Mouse (Mus musculus): ENCODE results near the gene Carmil2. TPM values are rescaled to one million over a fixed set of nuclear protein-coding genes. Genes with fewer than 3 reads are reported as not detected.
A peak's percentile ranks its signal among the peaks of the same experiment; 100 is the strongest.

Gene Carmil2
- polyA plus RNA-seq, 1 experiment from 2014 or later, result 1.1 TPM

DNA sequence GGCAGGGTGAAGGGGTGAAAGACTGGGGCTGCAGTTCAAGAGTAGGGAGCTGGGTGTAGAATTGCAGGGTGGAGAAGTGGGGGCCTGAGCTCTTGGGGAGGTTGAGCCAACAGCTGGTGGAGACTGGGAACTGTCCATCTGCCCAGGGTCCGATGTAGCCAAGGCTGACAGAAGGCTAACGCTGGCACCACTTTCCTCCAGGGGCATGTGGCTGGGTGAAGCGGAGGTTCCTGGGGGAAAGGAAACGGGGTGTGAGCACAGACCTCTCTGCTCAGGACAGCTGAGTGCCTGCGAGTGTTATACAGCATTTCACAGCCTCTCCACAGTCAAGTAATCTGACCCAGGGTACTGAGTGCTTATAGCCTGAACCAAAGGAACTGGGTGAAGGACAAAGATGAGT lies 12.7 kb downstream of the Carmil2 start:
- Histone ChIP-seq H3K4me2 (replicated peaks) (no peak overlapping the region), H3K27me3 (replicated peaks) (0 out of 2 replicates have a peak, but pooled peaks cover 4% of the 10 kb centered on the region), H3K36me3 (peaks cover 9% of the 10 kb centered on the region; the same call in 1 of the 2 replicates), H3K4me1 (replicated peaks) (peaks cover 23% of the 10 kb centered on the region), H3K4me3 (replicated peaks) (no peak overlapping the region), H3K9ac (no peak overlapping the region), H3K9me3 (no peaks in the 10 kb centered on the region), H3K27ac (no peak overlapping the region)
- WGBS, result 98% methylated on average over 5 of the region's 5 CpGs
- no peak for ATAC-seq

GRCm38 (mm10) chr8:105699488-105700215 lies 13.6 kb downstream of the Carmil2 start:
- H3K9me3 ChIP-seq, result no peaks in the 10 kb centered on the region
- 0 out of 2 replicates have a peak, but pooled peaks cover 2% of the 10 kb centered on the region for H3K27me3 ChIP-seq (replicated peaks)
- peaks cover 15% of the 10 kb centered on the region; the same call in 1 of the 2 replicates for H3K36me3 ChIP-seq
- ATAC-seq, result no peak
- WGBS, result 91% methylated on average over 11 of the region's 11 CpGs
- no peak overlapping the region for H3K27ac ChIP-seq
- peak overlapping the region; percentile 93 for H3K4me2 ChIP-seq (replicated peaks)
- peak overlapping the region; percentile 48; the same call in 1 of the 2 replicates for H3K9ac ChIP-seq
- H3K4me3 ChIP-seq (replicated peaks), result peak overlapping the region; percentile 64
- peaks cover 14% of the 10 kb centered on the region for H3K4me1 ChIP-seq (replicated peaks)

DNA sequence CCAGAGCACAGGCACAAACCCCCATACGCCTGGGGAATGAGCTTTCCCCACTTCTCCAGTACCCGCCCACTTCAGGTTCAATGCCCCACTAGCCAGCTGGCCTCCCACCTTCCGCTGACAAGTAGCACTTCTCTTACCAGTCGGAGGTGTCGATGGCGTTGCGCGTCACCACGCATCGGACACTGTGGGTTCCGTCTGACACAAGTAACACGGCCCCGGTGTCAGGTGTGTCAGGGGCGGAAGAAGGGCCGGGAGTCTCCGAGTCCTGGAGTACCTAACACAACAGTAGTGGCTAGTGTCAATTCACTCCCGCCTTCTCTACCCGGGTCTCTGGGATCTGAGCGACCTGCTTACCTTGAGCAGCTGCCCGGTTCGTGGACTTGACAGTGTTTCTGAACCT lies 14.5 kb downstream of the Carmil2 start:
- peak; percentile 68 for ATAC-seq
- Histone ChIP-seq H3K4me2 (replicated peaks) (peak overlapping the region; percentile 93), H3K36me3 (peaks cover 15% of the 10 kb centered on the region; the same call in 1 of the 2 replicates), H3K27ac (peak overlapping the region; percentile 93; the same call in 1 of the 2 replicates), H3K9ac (peak overlapping the region; percentile 48), H3K4me1 (replicated peaks) (peaks cover 14% of the 10 kb centered on the region), H3K9me3 (no peaks in the 10 kb centered on the region), H3K4me3 (replicated peaks) (peak overlapping the region; percentile 64), H3K27me3 (replicated peaks) (no peaks in the 10 kb centered on the region)
- under 1% methylated on average over 21 of the region's 21 CpGs for WGBS

- Histone ChIP-seq H3K27me3 (replicated peaks) (no peaks in the 10 kb centered on the region), H3K9me3 (no peaks in the 10 kb centered on the region), H3K9ac (peak within 1 kb of the TSS; percentile 48), H3K4me1 (replicated peaks) (peaks cover 14% of the 10 kb centered on the region), H3K27ac (peak within 1 kb of the TSS; percentile 93), H3K36me3 (peaks cover 15% of the 10 kb centered on the region; the same call in 1 of the 2 replicates), H3K4me2 (replicated peaks) (peak within 1 kb of the TSS; percentile 93), H3K4me3 (replicated peaks) (peak within 1 kb of the TSS; percentile 64)
- under 1% methylated on average over 60 of the region's 60 CpGs for WGBS
- ATAC-seq, result peak; percentile 88
Measured at GRCm38 (mm10) chr8:105700966-105701824, 15.1 kb downstream of the Carmil2 start, which contains the start of the genes Acd and Pard6a. Gene Acd (minus strand): TSS chr8:105701102. Gene Pard6a (plus strand): TSS chr8:105701148.

DNA sequence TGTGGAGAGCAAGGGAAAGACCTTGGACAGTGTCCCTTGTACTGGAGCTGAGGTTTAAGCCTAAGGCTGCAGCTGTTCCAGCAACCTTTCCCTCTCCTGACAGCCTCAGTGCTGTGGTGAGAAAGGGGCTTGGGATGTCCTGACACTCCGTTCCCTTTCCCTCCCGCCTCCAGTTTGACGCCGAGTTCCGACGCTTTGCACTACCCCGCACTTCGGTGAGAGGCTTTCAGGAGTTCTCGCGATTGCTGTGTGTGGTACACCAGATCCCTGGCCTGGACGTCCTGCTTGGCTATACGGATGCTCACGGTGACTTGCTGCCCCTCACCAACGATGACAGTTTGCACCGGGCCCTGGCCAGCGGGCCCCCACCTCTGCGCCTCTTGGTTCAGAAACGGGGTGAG lies 15.9 kb downstream of the Carmil2 start:
- H3K27me3 ChIP-seq (replicated peaks), result no peaks in the 10 kb centered on the region
- no peaks in the 10 kb centered on the region for H3K9me3 ChIP-seq
- peak overlapping the region; percentile 46 for H3K9ac ChIP-seq
- WGBS, result 43% methylated on average over 18 of the region's 18 CpGs
- peaks cover 15% of the 10 kb centered on the region; the same call in 1 of the 2 replicates for H3K36me3 ChIP-seq
- H3K4me2 ChIP-seq (replicated peaks), result peak overlapping the region; percentile 93
- peak overlapping the region; percentile 18; the same call in 1 of the 2 replicates for H3K27ac ChIP-seq
- ATAC-seq, result peak; percentile 7; the same call in 1 of the 2 replicates
- peaks cover 15% of the 10 kb centered on the region for H3K4me1 ChIP-seq (replicated peaks)
- H3K4me3 ChIP-seq (replicated peaks), result peak overlapping the region; percentile 64

DNA sequence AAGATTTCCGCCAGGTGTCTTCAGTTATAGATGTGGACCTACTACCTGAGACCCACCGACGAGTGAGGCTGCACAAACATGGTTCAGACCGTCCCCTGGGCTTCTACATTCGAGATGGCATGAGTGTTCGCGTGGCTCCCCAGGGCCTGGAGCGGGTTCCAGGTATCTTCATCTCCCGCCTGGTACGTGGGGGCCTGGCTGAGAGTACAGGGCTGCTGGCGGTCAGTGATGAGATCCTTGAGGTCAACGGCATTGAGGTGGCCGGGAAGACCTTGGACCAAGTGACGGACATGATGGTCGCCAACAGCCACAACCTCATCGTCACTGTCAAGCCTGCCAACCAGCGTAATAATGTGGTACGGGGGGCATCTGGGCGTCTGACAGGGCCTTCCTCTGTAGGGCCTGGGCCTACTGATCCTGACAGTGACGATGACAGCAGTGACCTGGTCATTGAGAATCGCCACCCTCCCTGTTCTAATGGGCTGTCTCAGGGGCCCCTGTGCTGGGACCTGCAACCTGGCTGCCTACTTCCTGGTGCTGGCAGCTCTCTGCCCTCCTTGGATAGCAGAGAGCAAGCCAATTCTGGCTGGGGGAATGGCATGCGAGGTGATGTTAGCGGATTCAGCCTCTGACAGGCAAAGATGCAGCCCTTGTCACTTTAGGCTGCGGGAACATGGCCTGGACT lies 16.8 kb downstream of the Carmil2 start:
- no peak overlapping the region for H3K4me2 ChIP-seq (replicated peaks)
- 90% methylated on average over 24 of the region's 24 CpGs for WGBS
- peaks cover 21% of the 10 kb centered on the region for H3K4me1 ChIP-seq (replicated peaks)
- ATAC-seq, result no peak
- no peak overlapping the region for H3K27ac ChIP-seq
- H3K4me3 ChIP-seq (replicated peaks), result no peak overlapping the region
- H3K36me3 ChIP-seq, result peaks cover 10% of the 10 kb centered on the region; the same call in 1 of the 2 replicates
- no peaks in the 10 kb centered on the region for H3K27me3 ChIP-seq (replicated peaks)
- H3K9me3 ChIP-seq, result no peaks in the 10 kb centered on the region
- no peak overlapping the region for H3K9ac ChIP-seq

GRCm38 (mm10) chr8:105704146-105704812 lies 18.2 kb downstream of the Carmil2 start:
- no peak for ATAC-seq
- WGBS, result 94% methylated on average over 34 of the region's 34 CpGs
- H3K36me3 ChIP-seq, result peaks cover 10% of the 10 kb centered on the region; the same call in 1 of the 2 replicates

DNA sequence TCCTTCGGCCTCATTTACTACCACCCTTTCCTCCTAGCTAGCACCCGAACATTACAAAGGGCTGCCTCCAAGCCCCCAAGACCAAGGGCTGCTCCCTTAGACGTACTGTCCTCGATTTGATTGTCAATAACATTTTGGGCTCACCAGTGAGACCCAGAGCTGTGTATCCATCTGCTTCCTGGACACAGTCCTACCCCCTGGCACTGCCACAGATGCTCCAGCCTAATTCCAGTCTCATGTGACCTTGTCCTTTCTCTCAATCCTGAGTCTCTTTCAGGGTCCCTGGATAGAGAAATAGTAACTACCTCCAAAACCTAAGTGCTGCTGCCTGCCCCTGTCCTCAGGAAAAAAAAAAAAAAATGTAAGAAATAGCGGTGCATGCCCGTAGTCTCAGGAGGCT lies 18.9 kb downstream of the Carmil2 start:
- WGBS, result 92% methylated on average over 6 of the region's 6 CpGs
- Histone ChIP-seq H3K4me1 (replicated peaks) (peaks cover 20% of the 10 kb centered on the region), H3K4me2 (replicated peaks) (no peak overlapping the region), H3K27ac (no peak overlapping the region), H3K27me3 (replicated peaks) (no peaks in the 10 kb centered on the region), H3K9me3 (no peaks in the 10 kb centered on the region), H3K4me3 (replicated peaks) (no peak overlapping the region), H3K36me3 (peaks cover 10% of the 10 kb centered on the region; the same call in 1 of the 2 replicates), H3K9ac (no peak overlapping the region)
- no peak for ATAC-seq

More at GRCm38 (mm10) chr8:105704146-105704812, 18.2 kb downstream of the Carmil2 start:
- H3K27ac ChIP-seq, result no peak overlapping the region
- H3K9me3 ChIP-seq, result no peaks in the 10 kb centered on the region
- H3K9ac ChIP-seq, result no peak overlapping the region
- H3K27me3 ChIP-seq (replicated peaks), result no peaks in the 10 kb centered on the region
- peaks cover 24% of the 10 kb centered on the region for H3K4me1 ChIP-seq (replicated peaks)
- no peak overlapping the region for H3K4me3 ChIP-seq (replicated peaks)
- H3K4me2 ChIP-seq (replicated peaks), result no peak overlapping the region

DNA sequence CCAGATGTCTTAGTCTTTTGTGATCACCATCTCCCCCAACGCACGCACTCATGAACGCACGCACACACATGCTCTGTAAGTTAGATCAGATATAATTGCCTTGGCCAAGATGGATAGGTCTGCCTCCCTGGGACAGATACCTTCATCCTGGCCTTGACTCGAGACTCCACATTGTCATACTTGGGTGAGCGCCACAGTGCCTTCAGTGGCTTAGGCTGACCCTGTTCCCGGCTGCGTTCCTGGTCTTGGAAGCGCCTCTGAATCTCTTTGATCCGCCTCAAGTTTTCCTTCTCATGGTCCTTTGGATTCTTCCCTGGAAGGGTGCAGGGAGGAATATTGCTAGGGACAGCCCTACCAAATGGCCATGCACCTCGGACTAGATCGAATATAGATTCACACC lies 20.4 kb downstream of the Carmil2 start:
- H3K4me2 ChIP-seq (replicated peaks), result no peak overlapping the region
- no peak overlapping the region for H3K27ac ChIP-seq
- peaks cover 16% of the 10 kb centered on the region for H3K4me1 ChIP-seq (replicated peaks)
- no peak overlapping the region for H3K4me3 ChIP-seq (replicated peaks)
- ATAC-seq, result no peak
- peaks cover 10% of the 10 kb centered on the region; the same call in 1 of the 2 replicates for H3K36me3 ChIP-seq
- H3K27me3 ChIP-seq (replicated peaks), result no peaks in the 10 kb centered on the region
- H3K9ac ChIP-seq, result no peak overlapping the region
- H3K9me3 ChIP-seq, result no peaks in the 10 kb centered on the region
- WGBS, result 83% methylated on average over 12 of the region's 12 CpGs

GRCm38 (mm10) chr8:105707498-105708403 lies 21.7 kb downstream of the Carmil2 start, which contains the start of the genes 4933405L10Rik and Enkd1:
Gene 4933405L10Rik (plus strand): TSS chr8:105707655.
Gene Enkd1 (minus strand): TSS chr8:105708210.
- under 1% methylated on average over 55 of the region's 55 CpGs for WGBS
- Histone ChIP-seq H3K4me2 (replicated peaks) (peak within 1 kb of the TSS; percentile 98), H3K36me3 (peaks cover 10% of the 10 kb centered on the region; the same call in 1 of the 2 replicates), H3K9me3 (no peaks in the 10 kb centered on the region), H3K27me3 (replicated peaks) (no peaks in the 10 kb centered on the region), H3K4me3 (replicated peaks) (peak within 1 kb of the TSS; percentile 78), H3K4me1 (replicated peaks) (peaks cover 9% of the 10 kb centered on the region; the same call in 1 of the 2 replicates), H3K9ac (peak within 1 kb of the TSS; percentile 57), H3K27ac (no peak within 1 kb of the TSS)
- ATAC-seq, result peak; percentile 84
